In the genomic region with DNA sequence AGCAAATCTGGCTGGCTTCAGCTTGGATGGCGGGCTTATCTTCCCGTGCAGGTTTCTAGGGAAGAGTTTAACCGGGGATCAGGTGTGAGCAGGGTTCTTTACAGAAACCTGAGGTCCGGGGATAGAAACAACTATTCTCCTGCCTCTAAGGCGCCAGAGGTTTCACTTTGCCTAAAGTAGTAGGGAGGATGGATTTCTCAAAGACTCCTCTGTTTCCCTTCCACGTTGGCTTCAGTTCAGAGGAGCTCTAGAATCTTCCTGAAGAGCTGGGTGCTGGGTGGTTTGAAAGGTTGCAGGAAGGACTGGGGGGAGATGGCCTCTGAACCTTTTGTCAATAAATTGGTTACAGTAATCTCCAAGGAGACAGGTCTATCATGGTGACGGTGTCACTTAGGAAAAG, we compare ENCODE assay signal across 9 mouse cellular contexts. TPM values are rescaled to one million over a fixed set of nuclear protein-coding genes. Genes with fewer than 3 reads are reported as not detected.
A peak's percentile ranks its signal among the peaks of the same experiment; 100 is the strongest.
DNase-seq lines count a peak whose midpoint lies in the region; ATAC-seq and TF ChIP-seq lines count a peak whose summit lies in the region.
"Had no signal": no experiment of that assay in that cellular context is flagged by ENCODE, and none has a peak within 500 bp of the region (broad histone marks: within the 10 kb centered on the region; RNA-seq: fewer than 3 reads in every experiment).

No protein-coding gene starts in this region.

- in situ Hi-C loops in CH12.LX (cut with MboI; ENCODE audit: low pct_ligation_motif_present, low pct_unique_long_range_greater_than_20kb, low sequenced_read_pairs), result loop anchor here (5.0 kb wide), 1 partner anchor 78 kb away; no protein-coding TSS in a partner anchor

- TF ChIP-seq CTCF in heart, adult 2 months (IDR thresholded peaks at IDR 0.05), result no peak
- TF ChIP-seq CTCF in CH12.LX (conservative IDR thresholded peaks at IDR 0.05 in 1 of 2, IDR thresholded peaks at IDR 0.05 in 1 of 2; ENCODE audit: low read depth in 2 of 2, low read length in 2 of 2), result no peak

- peak overlapping the region; percentile 98 for H3K27ac ChIP-seq in heart, adult 2 months
- no peak overlapping the region for H3K27ac ChIP-seq in CH12.LX (ENCODE audit: insufficient read depth, low read depth)
- H3K27ac ChIP-seq in hindbrain, embryonic 11.5 days (ENCODE audit: low read depth, low read length), result no peak overlapping the region
- H3K27ac ChIP-seq in liver, embryonic 16.5 days (ENCODE audit: low read length), result no peak overlapping the region

- peak overlapping the region; percentile 63 for H3K4me3 ChIP-seq in heart, adult 2 months
- peak overlapping the region; percentile 72 to 94 (median 80) for H3K4me3 ChIP-seq in CH12.LX (replicated peaks in 1 of 3; ENCODE audit: low read depth in 2 of 3, low read length in 2 of 3, poor library complexity in 1 of 3)
- H3K4me3 ChIP-seq in hindbrain, embryonic 11.5 days (ENCODE audit: low read depth, low read length), result peak overlapping the region; percentile 67; the same call in 1 of the 2 replicates
- H3K4me3 ChIP-seq in liver, embryonic 16.5 days (ENCODE audit: low read depth, low read length), result peak overlapping the region; percentile 65; the same call in 1 of the 2 replicates

- no peak for TF ChIP-seq RAD21 in CH12.LX (IDR thresholded peaks at IDR 0.05; ENCODE audit: low read depth, low read length)

- intact Hi-C loops in heart, adult 2 months (cut with DNase I), result loop anchor here (1.0 to 5.0 kb wide), 2 partner anchors 42 to 68 kb away; no protein-coding TSS in a partner anchor

- no peaks in the 10 kb centered on the region for H3K36me3 ChIP-seq in heart, adult 2 months (ENCODE audit: control insufficient read depth, insufficient read depth, low read length)
- peaks cover 3 to 36% of the 10 kb centered on the region in 2 experiments for H3K36me3 ChIP-seq in CH12.LX (replicated peaks in 1 of 2; ENCODE audit: control insufficient read depth in 1 of 2, insufficient read depth in 1 of 2, low read length in 1 of 2)
- H3K36me3 ChIP-seq in hindbrain, embryonic 11.5 days (ENCODE audit: control insufficient read depth, insufficient read depth, low read length), result no peaks in the 10 kb centered on the region
- H3K36me3 ChIP-seq in liver, embryonic 16.5 days (ENCODE audit: control insufficient read depth, insufficient read depth), result no peaks in the 10 kb centered on the region

- H3K9ac ChIP-seq in heart, adult 2 months (ENCODE audit: low read depth, low read length), result peak overlapping the region; percentile 3; the same call in 1 of the 2 replicates
- peak overlapping the region; percentile 94; the same call in 1 of the 2 replicates for H3K9ac ChIP-seq in CH12.LX (ENCODE audit: insufficient read depth, low read depth)
- H3K9ac ChIP-seq in hindbrain, embryonic 11.5 days (ENCODE audit: low read depth, low read length), result no peak overlapping the region
- H3K9ac ChIP-seq in liver, embryonic 16.5 days (ENCODE audit: low read depth, low read length), result no peak overlapping the region

- peak overlapping the region; percentile 88 for H3K4me2 ChIP-seq in CH12.LX (ENCODE audit: insufficient read depth, low read depth, poor library complexity, severe bottlenecking)
- peak overlapping the region; percentile 82 for H3K4me2 ChIP-seq in hindbrain, embryonic 11.5 days (replicated peaks; ENCODE audit: low read depth, low read length)
- H3K4me2 ChIP-seq in liver, embryonic 16.5 days (ENCODE audit: low read depth, low read length), result peak overlapping the region; percentile 69

- dilution Hi-C loops in CH12.LX (cut with MboI; ENCODE audit: extremely low pct_ligation_motif_present, extremely low pct_unique_long_range_greater_than_20kb, low sequenced_read_pairs), result no loop called here

- no peaks in the 10 kb centered on the region; the same call in 1 of the 2 replicates for H3K79me2 ChIP-seq in heart, adult 2 months (replicated peaks; ENCODE audit: control insufficient read depth, insufficient read depth, low read length)
- peaks cover 37% of the 10 kb centered on the region for H3K79me2 ChIP-seq in CH12.LX (replicated peaks; ENCODE audit: control insufficient read depth, extremely low read depth, insufficient read depth, poor library complexity, severe bottlenecking)

- peaks cover 7% of the 10 kb centered on the region for H3K9me3 ChIP-seq in CH12.LX (replicated peaks; ENCODE audit: low read length)
- H3K9me3 ChIP-seq in hindbrain, embryonic 11.5 days (ENCODE audit: control insufficient read depth, low read length), result no peaks in the 10 kb centered on the region
- H3K9me3 ChIP-seq in liver, embryonic 16.5 days (replicated peaks; ENCODE audit: control insufficient read depth, low read length), result no peaks in the 10 kb centered on the region

- DNase-seq in heart, adult 2 months, result no peak
- DNase-seq in heart, postnatal 4 days, result no peak
- DNase-seq in CH12.LX (ENCODE audit: extremely low read depth), result no peak
- DNase-seq in hindbrain, embryonic 11.5 days (ENCODE audit: low spot score), result no peak
- no peak for DNase-seq in right cerebral cortex, postnatal 10 days (ENCODE audit: low spot score in 2 of 2)
- no peak for DNase-seq in layer of hippocampus, postnatal 14 days (ENCODE audit: low spot score in 2 of 2)
- no peak for DNase-seq in adrenal gland, postnatal 25 days
- DNase-seq: adrenal gland, postnatal 10 days had no signal

- no peak for TF ChIP-seq EP300 in heart, adult 2 months (IDR thresholded peaks at IDR 0.05; ENCODE audit: insufficient read depth, low read depth, low read length)
- no peak for TF ChIP-seq EP300 in CH12.LX (IDR thresholded peaks at IDR 0.05; ENCODE audit: low read length)

- WGBS in heart, adult 2 months, result 55% methylated on average over 7 of the region's 7 CpGs
- 50% methylated on average over 7 of the region's 7 CpGs for WGBS in hindbrain, embryonic 11.5 days
- 34% methylated on average over 7 of the region's 7 CpGs for WGBS in liver, embryonic 16.5 days (ENCODE audit: insufficient replicate concordance)

- no peaks in the 10 kb centered on the region for H3K27me3 ChIP-seq in heart, adult 2 months (ENCODE audit: control insufficient read depth, insufficient read depth, low read length)
- H3K27me3 ChIP-seq in CH12.LX (replicated peaks), result no peaks in the 10 kb centered on the region
- H3K27me3 ChIP-seq in hindbrain, embryonic 11.5 days (ENCODE audit: control insufficient read depth, insufficient read depth, low read length), result no peaks in the 10 kb centered on the region; the same call in 1 of the 2 replicates
- H3K27me3 ChIP-seq in liver, embryonic 16.5 days (ENCODE audit: control insufficient read depth, insufficient read depth, low read depth, low read length), result peaks cover 43% of the 10 kb centered on the region

- TF ChIP-seq POLR2A in heart, adult 2 months (IDR thresholded peaks at IDR 0.05; ENCODE audit: insufficient read depth, low read depth, low read length), result no peak
- TF ChIP-seq POLR2A in CH12.LX (IDR thresholded peaks at IDR 0.05; ENCODE audit: low read depth, low read length), result no peak

- peaks cover 26% of the 10 kb centered on the region for H3K4me1 ChIP-seq in heart, adult 2 months (ENCODE audit: control insufficient read depth, insufficient read depth, low read length)
- peaks cover 28 to 78% of the 10 kb centered on the region in 2 experiments for H3K4me1 ChIP-seq in CH12.LX (ENCODE audit: control insufficient read depth in 1 of 2, insufficient read depth in 2 of 2)
- peaks cover 3% of the 10 kb centered on the region; the same call in 1 of the 2 replicates for H3K4me1 ChIP-seq in hindbrain, embryonic 11.5 days (replicated peaks; ENCODE audit: control insufficient read depth, insufficient read depth, low read length)
- peaks cover 2% of the 10 kb centered on the region; the same call in 1 of the 2 replicates for H3K4me1 ChIP-seq in liver, embryonic 16.5 days (ENCODE audit: control insufficient read depth, low read depth, low read length)

- ATAC-seq in hindbrain, embryonic 11.5 days (ENCODE audit: low FRiP score), result no peak
- no peak for ATAC-seq in liver, embryonic 16.5 days (ENCODE audit: low read depth)

TF ChIP-seq in CH12.LX, 34 proteins besides CTCF, POLR2A, EP300 and RAD21:
- TF ChIP-seq KAT2A (IDR thresholded peaks at IDR 0.05; ENCODE audit: insufficient replicate concordance, low read length) (no peak), E2F4 (IDR thresholded peaks at IDR 0.05; ENCODE audit: insufficient replicate concordance, low read depth, low read length) (no peak), UBTF (IDR thresholded peaks at IDR 0.05; ENCODE audit: low read depth, low read length) (no peak)

RNA-seq across cellular contexts. Expression of a gene that starts 1.8 kb away (rescaled TPM):
- total RNA-seq in heart, adult 2 months (2021), result 10 to 100 TPM in 1 of 2 experiments, 1 to 10 TPM in 1; 7.5 to 15.9 TPM
- 4.3 and 4.6 TPM in 2 replicates for polyA plus RNA-seq in heart, adult 2 months (2012; rRNA removed)
- total RNA-seq in heart, postnatal 4 days (2021), result 10 to 100 TPM in 1 of 2 experiments, 1 to 10 TPM in 1; 9.1 to 12.2 TPM
- total RNA-seq in CH12.LX (2012; rRNA removed) (86.5 and 88.9 TPM in 2 replicates), CH12.LX (2014; rRNA removed) (64.7 and 67.3 TPM in 2 replicates)
- polyA plus RNA-seq in CH12.LX (2012; ENCODE audit: insufficient read length, low read depth), result 104 and 114 TPM in 2 replicates
- polyA plus RNA-seq in hindbrain, embryonic 11.5 days (2014; fragmentation: Nextera tagmentation; extraction: Ambion mirVana), result 0.25 and 0.43 TPM in 2 replicates
- 0.12 TPM in 1 of 2 replicates, not detected in the other for polyA plus RNA-seq in liver, embryonic 16.5 days (2015; fragmentation: Nextera tagmentation; extraction: Ambion mirVana)
- 10 to 100 TPM; 29.4 to 34.1 TPM for total RNA-seq in layer of hippocampus, postnatal 14 days (2021)
- 15.1 and 16.4 TPM in 2 replicates for total RNA-seq in adrenal gland, postnatal 25 days (2021)

Comparison
In these comparisons a context has a peak if more than half of its experiments do, and no peak if none do; other contexts are left out.
1. H3K9ac ChIP-seq: peak in heart, adult 2 months (single experiment) and CH12.LX (single experiment); none in hindbrain, embryonic 11.5 days (single experiment) and liver, embryonic 16.5 days (single experiment).
2. Peak in every context shown above with its lines, with median percentiles within 50 percentile points of each other: H3K4me3 ChIP-seq and H3K4me2 ChIP-seq.